Mouse (Mus musculus) brain, embryonic 14.5 days (tissue): ENCODE measurements around the gene Alg5. TPM values are rescaled to one million over a fixed set of nuclear protein-coding genes. Genes with fewer than 3 reads are reported as not detected.

Experiments used
- DNase-seq: peaks from one replicate; pipeline ENCODE4 v3.0.0-alpha.2; 2011; ENCODE audit warnings: low read depth
- CTCF ChIP-seq: fragments of 200-500 bp; IDR thresholded peaks from 2 replicates; pipeline ENCODE4 v1.5.1; 2012; ENCODE audit warnings: inconsistent platforms, mild to moderate bottlenecking, moderate library complexity, borderline replicate concordance; ENCODE audit not compliant: insufficient read depth, insufficient read length; ENCODE audit errors: extremely low read depth
- POLR2A ChIP-seq: fragments of 200-500 bp; IDR thresholded peaks from 2 replicates; pipeline ENCODE4 v1.6.1; 2012; ENCODE audit warnings: mild to moderate bottlenecking, inconsistent platforms, borderline replicate concordance; ENCODE audit not compliant: poor library complexity, insufficient read depth, insufficient read length, severe bottlenecking; ENCODE audit errors: extremely low read depth
- polyA plus RNA-seq: library from polyadenylated mRNA; depleted of rRNA; stranded (reverse); fragments of >200 nt; gene quantifications from 2 replicates; pipeline ENCODE4 v1.2.3, GENCODE M21; 2012; rRNA removed

Gene Alg5
- polyA plus RNA-seq, 1 experiment: 27.5 TPM

DNA sequence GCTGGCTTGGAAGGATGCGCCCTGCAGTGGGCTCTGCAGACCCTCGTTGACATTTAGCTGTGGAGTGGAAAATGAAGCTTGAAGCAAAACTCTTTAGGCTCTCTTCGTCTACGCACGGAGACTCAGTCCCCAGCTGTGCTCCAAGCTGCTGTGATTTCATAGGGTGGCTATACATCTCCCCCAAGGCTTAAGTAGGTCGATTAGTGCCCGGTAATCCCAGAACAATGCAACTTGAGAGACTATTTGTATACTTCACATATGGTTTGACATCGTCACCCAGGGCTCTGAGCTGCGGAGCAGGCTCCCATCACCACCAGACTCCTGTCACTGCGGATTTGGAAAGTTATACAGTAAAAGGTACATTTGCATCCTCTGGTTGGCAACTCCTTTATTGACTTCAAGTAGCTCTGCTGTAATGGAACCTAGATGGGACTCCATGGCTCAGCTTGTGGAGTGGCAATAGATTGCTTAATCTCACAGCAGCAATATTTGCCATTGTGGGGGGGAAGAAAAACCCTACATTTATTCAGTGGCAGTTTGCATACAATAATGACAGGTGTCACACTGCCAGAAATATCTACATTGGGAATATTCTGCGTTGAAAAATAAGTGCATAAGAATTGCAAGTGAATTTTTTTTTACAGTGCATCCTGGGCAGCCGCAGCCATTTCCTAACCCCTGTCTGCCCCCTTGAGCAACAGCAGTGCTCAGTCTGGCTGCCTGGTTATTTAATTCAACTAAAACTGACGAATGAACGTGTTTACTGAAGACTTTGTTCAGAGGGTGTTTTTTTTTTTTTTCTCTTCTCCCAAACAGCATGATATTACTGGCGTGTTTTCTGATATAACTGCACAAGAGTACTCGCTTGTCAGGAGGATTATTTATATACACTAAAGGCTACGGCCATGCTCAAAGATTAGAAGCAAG, 34.3 kb downstream of the Alg5 start:
- no peak for TF ChIP-seq POLR2A
- TF ChIP-seq CTCF: no peak
- peak; percentile 7 for DNase-seq

DNA sequence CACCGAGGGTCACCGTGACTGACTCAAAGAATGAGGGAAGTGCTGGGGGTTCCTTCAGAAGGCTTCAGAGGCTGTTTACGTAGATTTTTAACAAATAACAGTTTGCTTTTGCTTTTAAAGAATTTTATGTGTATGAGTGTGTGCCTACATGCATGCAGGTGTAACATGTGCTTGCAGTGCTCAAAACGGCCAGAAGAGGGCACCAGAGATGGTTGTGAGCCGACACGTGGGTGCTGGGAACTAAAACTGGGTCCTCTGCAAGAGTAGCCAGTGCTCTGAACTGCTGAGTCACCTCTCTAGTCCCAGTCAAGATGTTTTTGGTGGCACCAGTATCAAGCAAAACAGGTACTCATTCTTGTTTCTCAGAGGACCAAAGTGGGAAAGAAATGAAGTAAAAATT, 38.3 kb downstream of the Alg5 start:
- TF ChIP-seq POLR2A (no peak), CTCF (no peak)
- DNase-seq: no peak

DNA sequence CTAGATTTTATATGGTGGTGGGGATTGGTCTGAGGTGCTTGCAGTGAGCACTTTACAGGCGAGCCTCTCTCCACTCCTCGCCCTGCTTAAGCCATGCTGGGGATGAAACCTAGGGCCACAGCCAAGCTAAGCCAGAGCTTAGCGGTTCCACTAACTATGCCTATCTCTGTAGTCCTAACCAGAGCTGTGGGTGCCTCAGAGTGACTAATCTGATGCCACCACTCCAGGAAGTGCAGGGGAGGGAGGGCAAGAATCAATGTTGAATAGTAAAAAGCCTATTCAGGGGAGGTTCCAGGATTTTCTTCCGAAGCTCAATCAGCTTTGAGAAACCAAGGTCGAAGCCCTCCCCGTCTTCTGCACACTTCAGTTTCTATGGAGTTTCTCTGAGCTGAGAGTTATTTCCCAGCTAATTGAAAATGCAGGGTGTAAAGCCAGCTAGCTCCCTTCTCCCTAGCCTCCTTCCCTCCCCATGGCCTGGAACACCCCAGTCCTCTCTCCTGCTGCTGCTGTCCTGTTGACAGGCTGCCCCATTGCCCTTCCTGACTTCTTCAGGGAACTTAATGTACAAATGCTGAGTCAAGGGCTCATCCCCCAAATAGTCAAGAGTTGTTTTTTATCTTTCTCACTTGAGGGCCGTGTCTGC, 40.8 kb downstream of the Alg5 start:
- TF ChIP-seq CTCF (no peak), POLR2A (no peak)
- DNase-seq: no peak

DNA sequence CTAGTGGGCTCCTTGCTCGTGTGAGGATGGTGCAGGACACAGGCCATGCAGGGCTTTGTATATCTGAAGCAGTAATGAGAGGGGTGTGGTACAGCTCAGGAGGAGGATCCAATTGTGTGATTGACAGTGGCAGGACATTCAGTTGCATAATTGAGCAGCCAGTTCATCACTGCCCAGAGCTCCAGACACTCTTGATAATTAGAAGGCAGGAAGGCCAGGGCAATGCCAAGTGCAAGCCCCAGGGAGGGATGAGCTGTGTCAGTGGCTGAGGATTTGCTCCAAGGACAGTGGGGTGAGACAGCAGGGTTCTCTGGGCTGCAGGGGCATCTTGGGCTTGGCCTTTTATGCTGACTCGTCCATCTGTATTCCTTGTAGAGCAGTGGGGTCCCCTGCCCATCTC, 55.3 kb downstream of the Alg5 start:
- no peak for TF ChIP-seq POLR2A
- no peak for TF ChIP-seq CTCF

DNA sequence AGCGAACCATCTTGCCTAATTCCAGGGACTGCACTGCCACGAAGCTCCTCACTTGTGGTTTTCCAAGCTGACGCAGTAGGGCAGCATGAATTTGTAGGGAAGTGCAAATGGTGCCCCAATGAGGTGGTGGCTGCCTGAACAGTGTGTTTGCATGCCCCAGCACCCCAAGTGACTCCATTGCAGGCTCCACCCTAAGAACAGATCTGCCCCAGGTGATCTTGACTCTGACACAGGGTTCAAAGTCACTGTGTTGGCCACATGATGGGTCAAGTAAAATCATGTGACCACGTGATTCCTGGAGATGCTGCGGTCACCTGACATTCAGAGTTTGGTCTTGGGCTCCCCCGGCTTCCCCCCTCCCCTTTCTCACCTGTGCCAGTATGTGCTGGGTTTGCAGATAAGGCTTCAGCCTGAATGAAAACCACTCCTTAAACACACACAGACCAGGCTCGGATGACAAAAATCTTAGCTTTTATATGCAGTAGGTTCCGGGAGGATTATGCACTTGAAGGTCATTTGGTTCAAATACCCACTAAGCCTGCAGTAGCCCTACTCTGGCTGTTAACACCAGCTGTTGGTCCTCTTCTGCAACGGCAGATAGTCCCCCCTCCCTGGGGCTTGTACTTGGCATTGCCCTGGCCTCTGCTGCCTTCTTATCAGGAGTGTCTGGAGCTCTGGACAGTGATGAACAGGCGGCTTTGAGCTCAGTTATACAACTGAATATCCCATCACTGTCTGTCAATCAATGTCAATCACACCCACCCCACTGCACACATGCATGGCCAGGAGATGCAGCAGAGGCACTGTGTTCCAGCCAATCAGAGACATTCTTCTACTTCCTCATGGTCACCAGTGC, 56.7 kb downstream of the Alg5 start:
- TF ChIP-seq POLR2A: no peak
- no peak for TF ChIP-seq CTCF
- no peak for DNase-seq

More for the DNA sequence above, 55.3 kb downstream of the Alg5 start:
- DNase-seq: no peak

DNA sequence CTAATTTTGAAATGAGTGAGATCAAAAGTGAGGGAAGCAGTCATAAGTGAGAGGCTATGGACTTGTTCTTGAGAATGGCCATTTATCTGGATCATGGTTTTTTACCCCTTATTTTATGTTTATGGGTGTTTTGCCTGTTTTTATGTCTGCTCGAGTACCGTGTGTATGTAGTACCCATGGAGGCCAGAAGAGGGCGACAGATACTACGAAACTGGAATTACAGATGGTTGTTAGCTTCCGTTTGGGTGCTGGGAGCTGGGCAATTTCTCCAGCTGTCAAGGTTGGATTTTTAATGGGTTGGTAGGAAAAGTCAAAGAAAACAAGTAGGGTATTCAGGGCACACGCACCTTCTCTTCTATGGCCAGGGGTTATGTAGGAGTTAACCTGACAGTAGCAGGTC, 58.4 kb downstream of the Alg5 start:
- DNase-seq: no peak
- TF ChIP-seq POLR2A: no peak
- peak; percentile 36; the same call in 1 of the 2 replicates for TF ChIP-seq CTCF

DNA sequence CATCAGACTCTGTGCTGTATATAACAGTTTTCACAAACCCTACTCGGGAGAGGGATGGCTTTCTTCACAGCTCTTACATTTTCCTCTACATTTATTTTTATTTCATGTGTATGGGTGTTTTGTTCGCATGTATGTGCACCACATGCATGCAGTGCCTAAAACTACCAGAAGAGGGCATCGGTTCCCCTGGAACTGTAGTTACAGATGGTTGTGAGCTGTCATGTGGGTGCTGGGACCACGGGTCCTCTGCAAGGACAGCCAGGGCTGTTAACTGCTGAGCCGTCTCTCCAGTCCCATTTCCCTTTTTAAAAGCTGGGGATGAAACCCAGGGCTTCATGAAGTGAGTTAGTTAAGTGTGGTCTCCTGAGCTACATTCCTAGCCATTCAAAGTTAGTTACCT, 60.0 kb downstream of the Alg5 start:
- no peak for TF ChIP-seq POLR2A
- TF ChIP-seq CTCF: no peak
- no peak for DNase-seq

DNA sequence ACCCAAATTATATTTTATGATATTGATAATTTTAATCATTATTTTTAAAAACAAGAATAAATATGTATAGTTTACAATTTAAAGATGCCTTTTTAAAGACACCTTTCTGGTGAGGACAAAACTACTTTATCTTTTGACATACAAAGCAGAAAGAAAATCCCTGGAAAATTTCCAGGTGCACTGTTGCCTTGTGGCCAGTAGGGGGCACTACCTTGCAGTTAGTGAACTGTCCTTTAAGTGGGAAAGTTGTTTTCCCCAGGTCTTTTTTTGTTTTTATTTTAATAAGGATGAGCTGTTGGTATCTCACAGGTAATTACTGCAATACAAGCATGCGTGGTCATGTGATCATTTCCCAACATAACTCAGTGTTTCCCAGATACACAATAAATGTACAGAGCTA, 60.5 kb downstream of the Alg5 start:
- no peak for DNase-seq
- TF ChIP-seq CTCF (peak; percentile 50; the same call in 1 of the 2 replicates), POLR2A (no peak)

DNA sequence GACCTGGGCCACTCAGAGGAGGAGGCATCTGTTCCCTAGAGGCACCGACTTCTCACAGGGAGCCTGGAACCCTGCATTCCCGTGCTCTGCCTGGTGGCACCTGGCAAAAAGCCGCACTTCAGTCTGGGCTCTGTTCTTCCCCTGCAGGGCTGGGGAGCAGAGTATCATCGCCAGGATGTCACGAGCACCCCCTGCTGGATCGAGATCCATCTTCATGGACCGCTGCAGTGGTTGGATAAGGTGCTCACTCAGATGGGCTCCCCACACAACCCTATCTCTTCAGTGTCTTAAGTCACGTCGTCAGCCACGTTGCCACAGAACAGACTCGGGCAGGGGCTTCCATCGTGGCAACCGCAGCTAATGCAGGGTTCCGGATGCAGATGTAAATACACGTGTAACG, 61.9 kb downstream of the Alg5 start:
- TF ChIP-seq CTCF: peak; percentile 73
- no peak for TF ChIP-seq POLR2A
- peak; percentile 70 for DNase-seq

Other genes starting within 250 kb of the Alg5 start
- gene Supt20, start 42.7 kb upstream of the Alg5 start, polyA plus RNA-seq: 103 and 115 TPM in 2 replicates
- gene Gm21958, start 21.2 kb upstream of the Alg5 start, polyA plus RNA-seq: not detected in 2 replicates
- 68.0 and 96.9 TPM in 2 replicates for gene Exosc8, start 146 bp upstream of the Alg5 start, polyA plus RNA-seq
- gene Smad9, start 20.0 kb downstream of the Alg5 start, polyA plus RNA-seq: 0.49 and 1.3 TPM in 2 replicates
- 45.8 and 53.5 TPM in 2 replicates for gene Rfxap, start 72.3 kb downstream of the Alg5 start, polyA plus RNA-seq
- 4.9 and 8.4 TPM in 2 replicates for gene Sertm1, start 180.3 kb downstream of the Alg5 start, polyA plus RNA-seq